8 mouse cellular contexts compared by ENCODE assay signal in genomic region chr10:100590323-100590722, GRCm38 (mm10). TPM values are rescaled to one million over a fixed set of nuclear protein-coding genes. Genes with fewer than 3 reads are reported as not detected.
DNase-seq lines count a peak whose midpoint lies in the region; ATAC-seq lines count a peak whose summit lies in the region.

Gene 4930430F08Rik, minus strand, starts transcription at chr10:100590423.
Gene 1700017N19Rik, plus strand, starts transcription at chr10:100590484.

- H3K9me3 ChIP-seq in kidney, embryonic 16.5 days (ENCODE audit: low read length): no peaks in the 10 kb centered on the region
- no peaks in the 10 kb centered on the region for H3K9me3 ChIP-seq in forebrain, embryonic 10.5 days
- H3K9me3 ChIP-seq in intestine, embryonic 15.5 days: no peaks in the 10 kb centered on the region
- H3K9me3 ChIP-seq in midbrain, embryonic 16.5 days (replicated peaks; ENCODE audit: control insufficient read depth, low read length, poor library complexity, severe bottlenecking): no peaks in the 10 kb centered on the region

- no peaks in the 10 kb centered on the region for H3K36me3 ChIP-seq in kidney, embryonic 16.5 days (ENCODE audit: insufficient read depth, low read length)
- peaks cover under 1% of the 10 kb centered on the region; the same call in 1 of the 2 replicates for H3K36me3 ChIP-seq in forebrain, embryonic 10.5 days (replicated peaks)
- no peaks in the 10 kb centered on the region for H3K36me3 ChIP-seq in intestine, embryonic 15.5 days
- peaks cover under 1% of the 10 kb centered on the region; the same call in 1 of the 2 replicates for H3K36me3 ChIP-seq in midbrain, embryonic 16.5 days (ENCODE audit: control insufficient read depth, insufficient read depth, low read length)

- peak within 1 kb of the TSS; percentile 78 for H3K4me2 ChIP-seq in kidney, embryonic 16.5 days (replicated peaks; ENCODE audit: low read depth, low read length)
- peak within 1 kb of the TSS; percentile 76 for H3K4me2 ChIP-seq in intestine, embryonic 15.5 days (replicated peaks)
- H3K4me2 ChIP-seq in midbrain, embryonic 16.5 days (ENCODE audit: low read length): peak within 1 kb of the TSS; percentile 25; the same call in 1 of the 2 replicates

- no peak for DNase-seq in kidney, adult 9 months
- DNase-seq in forebrain, embryonic 10.5 days (ENCODE audit: extremely low spot score, low spot score): no peak
- no peak for DNase-seq in adrenal gland, adult 2 months
- no peak for DNase-seq in thymus, postnatal 36 days
- DNase-seq in gastrocnemius, adult 18-20 months (ENCODE audit: low spot score): no peak

- no peak within 1 kb of the TSS for H3K27ac ChIP-seq in kidney, embryonic 16.5 days (ENCODE audit: low read length)
- H3K27ac ChIP-seq in forebrain, embryonic 10.5 days: peak within 1 kb of the TSS; percentile 87
- H3K27ac ChIP-seq in intestine, embryonic 15.5 days: no peak within 1 kb of the TSS
- H3K27ac ChIP-seq in midbrain, embryonic 16.5 days (ENCODE audit: low read length): no peak within 1 kb of the TSS

- ATAC-seq in kidney, embryonic 16.5 days (ENCODE audit: low FRiP score, low TSS enrichment): no peak
- ATAC-seq in intestine, embryonic 15.5 days: no peak
- no peak for ATAC-seq in midbrain, embryonic 16.5 days

- H3K4me3 ChIP-seq in kidney, embryonic 16.5 days (ENCODE audit: low read length): peak within 1 kb of the TSS; percentile 85
- H3K4me3 ChIP-seq in forebrain, embryonic 10.5 days: peak within 1 kb of the TSS; percentile 78
- peak within 1 kb of the TSS; percentile 78; the same call in 1 of the 2 replicates for H3K4me3 ChIP-seq in intestine, embryonic 15.5 days (replicated peaks)
- peak within 1 kb of the TSS; percentile 63 for H3K4me3 ChIP-seq in midbrain, embryonic 16.5 days (ENCODE audit: low read depth, low read length)

- H3K4me1 ChIP-seq in kidney, embryonic 16.5 days (ENCODE audit: insufficient read depth, low read length): peaks cover 3% of the 10 kb centered on the region; the same call in 1 of the 2 replicates
- peaks cover 13% of the 10 kb centered on the region for H3K4me1 ChIP-seq in forebrain, embryonic 10.5 days
- no peaks in the 10 kb centered on the region for H3K4me1 ChIP-seq in intestine, embryonic 15.5 days (replicated peaks)
- peaks cover 13% of the 10 kb centered on the region for H3K4me1 ChIP-seq in midbrain, embryonic 16.5 days (ENCODE audit: control insufficient read depth, insufficient read depth, low read length)

- no peaks in the 10 kb centered on the region for H3K27me3 ChIP-seq in kidney, embryonic 16.5 days (ENCODE audit: insufficient read depth, low read length)
- H3K27me3 ChIP-seq in forebrain, embryonic 10.5 days (ENCODE audit: poor library complexity, severe bottlenecking): no peaks in the 10 kb centered on the region
- no peaks in the 10 kb centered on the region for H3K27me3 ChIP-seq in intestine, embryonic 15.5 days (replicated peaks)
- H3K27me3 ChIP-seq in midbrain, embryonic 16.5 days (ENCODE audit: control insufficient read depth, insufficient read depth, low read depth, low read length): no peaks in the 10 kb centered on the region

- H3K9ac ChIP-seq in kidney, embryonic 16.5 days (replicated peaks; ENCODE audit: low read length): no peak within 1 kb of the TSS
- no peak within 1 kb of the TSS for H3K9ac ChIP-seq in intestine, embryonic 15.5 days
- H3K9ac ChIP-seq in midbrain, embryonic 16.5 days (ENCODE audit: low read depth, low read length): no peak within 1 kb of the TSS

- 85% methylated on average over 1 of the region's 1 CpGs for WGBS in kidney, embryonic 16.5 days
- 91% methylated on average over 1 of the region's 1 CpGs for WGBS in forebrain, embryonic 10.5 days
- 81% methylated on average over 1 of the region's 1 CpGs for WGBS in intestine, embryonic 15.5 days
- WGBS in midbrain, embryonic 16.5 days: 88% methylated on average over 1 of the region's 1 CpGs

RNA-seq across cellular contexts. Expression of gene 4930430F08Rik, which starts in this region (rescaled TPM):
- 8.9 and 10.5 TPM in 2 replicates for polyA plus RNA-seq in kidney, embryonic 16.5 days (2015; fragmentation: Nextera tagmentation; extraction: Ambion mirVana)
- 10.4 and 11.8 TPM in 2 replicates for polyA plus RNA-seq in forebrain, embryonic 10.5 days (2016; fragmentation: Nextera tagmentation; extraction: Ambion mirVana)
- 6.4 and 6.8 TPM in 2 replicates for polyA plus RNA-seq in intestine, embryonic 15.5 days (2015; fragmentation: Nextera tagmentation; extraction: Ambion mirVana)
- polyA plus RNA-seq in midbrain, embryonic 16.5 days (2015; fragmentation: Nextera tagmentation; extraction: Ambion mirVana): 14.4 and 16.6 TPM in 2 replicates
- total RNA-seq in adrenal gland, adult 2 months (2021): 10 to 100 TPM; 10.3 to 16.4 TPM
- 14.5 and 15.4 TPM in 2 replicates for polyA plus RNA-seq in adrenal gland, adult 2 months (2012; rRNA removed)
- 10 to 100 TPM in 1 of 2 experiments, 1 to 10 TPM in 1; 9.9 to 10.6 TPM for total RNA-seq in gastrocnemius, adult 18-20 months (2021)

RNA-seq across cellular contexts. Expression of gene 1700017N19Rik, which starts in this region (rescaled TPM):
- not detected in 2 replicates for polyA plus RNA-seq in kidney, embryonic 16.5 days (2015; fragmentation: Nextera tagmentation; extraction: Ambion mirVana)
- polyA plus RNA-seq in forebrain, embryonic 10.5 days (2016; fragmentation: Nextera tagmentation; extraction: Ambion mirVana): not detected in 2 replicates
- polyA plus RNA-seq in intestine, embryonic 15.5 days (2015; fragmentation: Nextera tagmentation; extraction: Ambion mirVana): not detected in 2 replicates
- 0.23 and 0.26 TPM in 2 replicates for polyA plus RNA-seq in midbrain, embryonic 16.5 days (2015; fragmentation: Nextera tagmentation; extraction: Ambion mirVana)
- not detected for total RNA-seq in adrenal gland, adult 2 months (2021)
- polyA plus RNA-seq in adrenal gland, adult 2 months (2012; rRNA removed): not detected in 2 replicates
- total RNA-seq in gastrocnemius, adult 18-20 months (2021): not detected

Comparison
In these comparisons a context has a peak if more than half of its experiments do, and no peak if none do; other contexts are left out.
1. H3K4me2 ChIP-seq: peak in every context shown above with its lines; median percentile 78 in kidney, embryonic 16.5 days; 76 in intestine, embryonic 15.5 days; 25 in midbrain, embryonic 16.5 days.